In genomic region chr6:34071936-34072335, GRCm38 (mm10) we compare ENCODE assay signal across 19 mouse cellular contexts. TPM values are rescaled to one million over a fixed set of nuclear protein-coding genes. Genes with fewer than 3 reads are reported as not detected.
"Had no signal": no experiment of that assay in that cellular context is flagged by ENCODE, and none has a peak within 500 bp of the region (broad histone marks: within the 10 kb centered on the region; RNA-seq: fewer than 3 reads in every experiment).

No protein-coding gene starts in this region.

- H3K27ac ChIP-seq: liver, embryonic 14.5 days; midbrain, embryonic 12.5 days; neural tube, embryonic 13.5 days; neural tube, embryonic 15.5 days had no signal

- H3K27me3 ChIP-seq: midbrain, embryonic 12.5 days; neural tube, embryonic 13.5 days; neural tube, embryonic 15.5 days had no signal

- DNase-seq: liver; lung, adult 18-20 months; lung, embryonic 14.5 days; lung, postnatal 10 days; lung, postnatal 4 days; right cerebral cortex, adult 18-20 months; right cerebral cortex, postnatal 25 days; right cerebral cortex, postnatal 4 days; spleen, adult 18-20 months; thymus, adult 18-20 months; thymus, postnatal 14 days; thymus, postnatal 36 days had no signal

- H3K9me3 ChIP-seq: midbrain, embryonic 12.5 days; neural tube, embryonic 13.5 days; neural tube, embryonic 15.5 days had no signal

- H3K36me3 ChIP-seq: midbrain, embryonic 12.5 days; neural tube, embryonic 13.5 days; neural tube, embryonic 15.5 days had no signal

- H3K4me1 ChIP-seq: neural tube, embryonic 13.5 days; neural tube, embryonic 15.5 days had no signal

- H3K9ac ChIP-seq: liver, embryonic 14.5 days; lung, embryonic 14.5 days; midbrain, embryonic 12.5 days; neural tube, embryonic 13.5 days; neural tube, embryonic 15.5 days had no signal

- H3K4me3 ChIP-seq: midbrain, embryonic 12.5 days; myocyte; neural tube, embryonic 13.5 days; neural tube, embryonic 15.5 days had no signal

- H3K4me2 ChIP-seq: liver, embryonic 11.5 days; lung, embryonic 14.5 days; midbrain, embryonic 12.5 days; neural tube, embryonic 13.5 days; neural tube, embryonic 15.5 days had no signal

RNA-seq across cellular contexts. Expression of gene Lrguk, which starts 42.7 kb away (rescaled TPM):
- polyA plus RNA-seq: small intestine, adult 2 months had no signal
